Comparison of ENCODE assay signal across 10 mouse cellular contexts in genomic region chr2:127539494-127539893, GRCm38 (mm10). TPM values are rescaled to one million over a fixed set of nuclear protein-coding genes. Genes with fewer than 3 reads are reported as not detected.
A peak's percentile ranks its signal among the peaks of the same experiment; 100 is the strongest.
DNase-seq lines count a peak whose midpoint lies in the region; ATAC-seq and TF ChIP-seq lines count a peak whose summit lies in the region.
"Had no signal": no experiment of that assay in that cellular context is flagged by ENCODE, and none has a peak within 500 bp of the region (broad histone marks: within the 10 kb centered on the region; RNA-seq: fewer than 3 reads in every experiment).

No protein-coding gene starts in this region.

- H3K36me3 ChIP-seq in kidney, adult 2 months (ENCODE audit: control insufficient read depth, insufficient read depth, low read length): no peaks in the 10 kb centered on the region
- no peaks in the 10 kb centered on the region for H3K36me3 ChIP-seq in kidney, embryonic 14.5 days (ENCODE audit: control insufficient read depth, insufficient read depth, low read length)
- no peaks in the 10 kb centered on the region for H3K36me3 ChIP-seq in MEL (ENCODE audit: control insufficient read depth in 1 of 2, insufficient read depth in 2 of 2, low read length in 2 of 2)

- DNase-seq in kidney, adult 2 months: peak; percentile 30
- DNase-seq in 416B (ENCODE audit: low read depth) (peak; percentile 33), MEL (ENCODE audit: low read depth, low spot score) (peak; percentile 24)
- DNase-seq in urinary bladder, postnatal 36 days (ENCODE audit: low spot score in 2 of 2): no peak
- no peak for DNase-seq in urinary bladder, postnatal 10 days (ENCODE audit: low spot score)
- no peak for DNase-seq in right cerebral cortex, postnatal 14 days
- DNase-seq: heart, adult 11 months; layer of hippocampus, adult 9-11 months had no signal

- no peak for ATAC-seq in kidney, embryonic 14.5 days (ENCODE audit: low FRiP score, low TSS enrichment)
- ATAC-seq in common myeloid progenitor, adult 5-6 weeks (replicated peaks; ENCODE audit: low read depth, poor library complexity, severe bottlenecking): peak; percentile 45; the same call in 1 of the 2 replicates

- TF ChIP-seq CTCF in kidney, adult 2 months (conservative IDR thresholded peaks at IDR 0.05; ENCODE audit: insufficient read depth, insufficient read length, low read depth, low read length): peak; percentile 58; the same call in 1 of the 2 replicates
- peak; percentile 34 to 44 (median 43) for TF ChIP-seq CTCF in MEL (IDR thresholded peaks at IDR 0.05 in 2 of 3, conservative IDR thresholded peaks at IDR 0.05 in 1 of 3; ENCODE audit: control insufficient read depth in 1 of 3, insufficient read depth in 1 of 3, low read depth in 2 of 3, low read length in 3 of 3, poor library complexity in 1 of 3, severe bottlenecking in 1 of 3)

- no peak for TF ChIP-seq EP300 in MEL (IDR thresholded peaks at IDR 0.05; ENCODE audit: low read depth in 1 of 2, low read length in 2 of 2)

- no peaks in the 10 kb centered on the region for H3K4me1 ChIP-seq in kidney, adult 2 months (ENCODE audit: control insufficient read depth, insufficient read depth, low read length)
- H3K4me1 ChIP-seq in kidney, embryonic 14.5 days (ENCODE audit: control insufficient read depth, insufficient read depth, low read length): 0 out of 2 replicates have a peak, but pooled peaks cover 5% of the 10 kb centered on the region
- H3K4me1 ChIP-seq in MEL (ENCODE audit: control insufficient read depth in 1 of 2, insufficient read depth in 2 of 2, low read length in 2 of 2): no peaks in the 10 kb centered on the region

- no peak for TF ChIP-seq POLR2A in kidney, adult 2 months (IDR thresholded peaks at IDR 0.05; ENCODE audit: low read depth, low read length)
- no peak for TF ChIP-seq POLR2A in MEL (IDR thresholded peaks at IDR 0.05; ENCODE audit: control insufficient read depth in 1 of 2, insufficient read depth in 1 of 2, low read depth in 1 of 2, low read length in 2 of 2, poor library complexity in 1 of 2)

- H3K4me2 ChIP-seq in kidney, embryonic 14.5 days (replicated peaks; ENCODE audit: low read depth, low read length): no peak overlapping the region

- H3K27ac ChIP-seq in kidney, adult 2 months (ENCODE audit: insufficient read depth, low read depth, low read length): no peak overlapping the region
- H3K27ac ChIP-seq in kidney, embryonic 14.5 days (ENCODE audit: low read depth, low read length): no peak overlapping the region
- H3K27ac ChIP-seq in MEL (ENCODE audit: control insufficient read depth, low read depth, low read length): no peak overlapping the region

- H3K9ac ChIP-seq in kidney, embryonic 14.5 days (ENCODE audit: low read depth, low read length): no peak overlapping the region
- H3K9ac ChIP-seq in MEL (ENCODE audit: control insufficient read depth, low read depth, low read length, poor library complexity, severe bottlenecking): no peak overlapping the region

- WGBS in kidney, adult 2 months: 35% methylated on average over 4 of the region's 4 CpGs
- WGBS in kidney, embryonic 14.5 days: 24% methylated on average over 4 of the region's 4 CpGs

- no peaks in the 10 kb centered on the region for H3K27me3 ChIP-seq in kidney, adult 2 months (replicated peaks; ENCODE audit: control insufficient read depth, insufficient read depth, low read length)
- peaks cover 49% of the 10 kb centered on the region for H3K27me3 ChIP-seq in kidney, embryonic 14.5 days (ENCODE audit: control insufficient read depth, insufficient read depth, low read length)
- H3K27me3 ChIP-seq in MEL (ENCODE audit: control insufficient read depth in 1 of 2, insufficient read depth in 2 of 2, low read length in 2 of 2): no peaks in the 10 kb centered on the region; a peak in 2 of 4 replicates

- no peaks in the 10 kb centered on the region for H3K79me2 ChIP-seq in MEL (ENCODE audit: control insufficient read depth, insufficient read depth, low read length, poor library complexity)

- TF ChIP-seq RAD21 in MEL (IDR thresholded peaks at IDR 0.05; ENCODE audit: low read depth, low read length): peak; percentile 5

- no peaks in the 10 kb centered on the region for H3K9me3 ChIP-seq in kidney, embryonic 14.5 days (ENCODE audit: control insufficient read depth, low read length)
- no peaks in the 10 kb centered on the region for H3K9me3 ChIP-seq in MEL (replicated peaks; ENCODE audit: insufficient read depth, low read length)

- H3K4me3 ChIP-seq in kidney, adult 2 months (ENCODE audit: insufficient read depth, low read depth, low read length): no peak overlapping the region
- no peak overlapping the region for H3K4me3 ChIP-seq in kidney, embryonic 14.5 days (ENCODE audit: low read length)
- no peak overlapping the region for H3K4me3 ChIP-seq in MEL (ENCODE audit: control insufficient read depth in 1 of 2, insufficient read depth in 1 of 2, low read depth in 2 of 2, low read length in 2 of 2)

TF ChIP-seq in MEL, 35 proteins besides CTCF, POLR2A, EP300 and RAD21:
- TF ChIP-seq SMC3 (IDR thresholded peaks at IDR 0.05; ENCODE audit: low read depth, low read length): peak; percentile 44
- no peak for TF ChIP-seq ZMIZ1 (IDR thresholded peaks at IDR 0.05; ENCODE audit: low read depth, low read length)

RNA-seq across cellular contexts. Expression of gene Prom2, which starts 1.8 kb away (rescaled TPM):
- 15.6 and 20.5 TPM in 2 replicates for polyA plus RNA-seq in kidney, adult 2 months (2012; rRNA removed)
- polyA plus RNA-seq in kidney, embryonic 14.5 days (2014; fragmentation: Nextera tagmentation; extraction: Ambion mirVana): 1.4 and 1.9 TPM in 2 replicates
- not detected in 2 replicates for total RNA-seq in MEL (2012; rRNA removed)
- polyA plus RNA-seq in MEL (2012; ENCODE audit: insufficient read depth in 1 of 2, insufficient read length in 2 of 2, low read depth in 1 of 2, low replicate concordance in 2 of 2, missing spikeins in 1 of 2): not detected
- not detected in 2 replicates for total RNA-seq in common myeloid progenitor, adult 5-6 weeks (2017)

RNA-seq across cellular contexts. Expression of gene Kcnip3, which starts 17.6 kb away (rescaled TPM):
- polyA plus RNA-seq in kidney, adult 2 months (2012; rRNA removed): 4.1 and 4.7 TPM in 2 replicates
- 4.0 and 4.9 TPM in 2 replicates for polyA plus RNA-seq in kidney, embryonic 14.5 days (2014; fragmentation: Nextera tagmentation; extraction: Ambion mirVana)
- total RNA-seq in MEL (2012; rRNA removed): not detected in 2 replicates
- polyA plus RNA-seq in MEL (2012; ENCODE audit: insufficient read depth in 1 of 2, insufficient read length in 2 of 2, low read depth in 1 of 2, low replicate concordance in 2 of 2, missing spikeins in 1 of 2): under 1 TPM in 1 of 2 experiments, not detected in 1; 0.22 TPM
- 2.5 and 4.0 TPM in 2 replicates for total RNA-seq in common myeloid progenitor, adult 5-6 weeks (2017)

RNA-seq across cellular contexts. Expression of gene Zfp661, which starts 47.4 kb away (rescaled TPM):
- polyA plus RNA-seq in kidney, adult 2 months (2012; rRNA removed): 3.1 and 4.1 TPM in 2 replicates
- 2.8 and 5.7 TPM in 2 replicates for polyA plus RNA-seq in kidney, embryonic 14.5 days (2014; fragmentation: Nextera tagmentation; extraction: Ambion mirVana)
- total RNA-seq in MEL (2012; rRNA removed): 2.7 and 4.2 TPM in 2 replicates
- 1 to 10 TPM in 1 of 2 experiments, not detected in 1; 5.9 TPM for polyA plus RNA-seq in MEL (2012; ENCODE audit: insufficient read depth in 1 of 2, insufficient read length in 2 of 2, low read depth in 1 of 2, low replicate concordance in 2 of 2, missing spikeins in 1 of 2)
- total RNA-seq in common myeloid progenitor, adult 5-6 weeks (2017): 1.7 and 2.7 TPM in 2 replicates

RNA-seq across cellular contexts. Expression of gene Mrps5, which starts 47.5 kb away (rescaled TPM):
- polyA plus RNA-seq in kidney, adult 2 months (2012; rRNA removed): 72.0 and 90.4 TPM in 2 replicates
- 142 and 146 TPM in 2 replicates for polyA plus RNA-seq in kidney, embryonic 14.5 days (2014; fragmentation: Nextera tagmentation; extraction: Ambion mirVana)
- total RNA-seq in MEL (2012; rRNA removed): 124 and 133 TPM in 2 replicates
- polyA plus RNA-seq in MEL (2012; ENCODE audit: insufficient read depth in 1 of 2, insufficient read length in 2 of 2, low read depth in 1 of 2, low replicate concordance in 2 of 2, missing spikeins in 1 of 2): 1,000 to 10,000 TPM in 1 of 2 experiments, 100 to 1,000 TPM in 1; 124 to 1,057 TPM
- 80.0 and 148 TPM in 2 replicates for total RNA-seq in common myeloid progenitor, adult 5-6 weeks (2017)

Comparison
In these comparisons a context has a peak if more than half of its experiments do, and no peak if none do; other contexts are left out.
1. DNase-seq: peak in kidney, adult 2 months (single experiment), 416B (single experiment) and MEL (single experiment); none in urinary bladder, postnatal 36 days (0 of 2), urinary bladder, postnatal 10 days (single experiment) and right cerebral cortex, postnatal 14 days (single experiment).